Mouse (Mus musculus) neural tube, embryonic 10.5 days (tissue): ENCODE results near the gene Aldh3b1.
A peak's percentile ranks its signal among the peaks of the same experiment; 100 is the strongest.

Experiments
- DNase-seq: peaks from one replicate; pipeline ENCODE4 v3.0.0-alpha.2; 2017; ENCODE audit warnings: low spot score; ENCODE audit errors: extremely low spot score

The Aldh3b1 gene

DNA sequence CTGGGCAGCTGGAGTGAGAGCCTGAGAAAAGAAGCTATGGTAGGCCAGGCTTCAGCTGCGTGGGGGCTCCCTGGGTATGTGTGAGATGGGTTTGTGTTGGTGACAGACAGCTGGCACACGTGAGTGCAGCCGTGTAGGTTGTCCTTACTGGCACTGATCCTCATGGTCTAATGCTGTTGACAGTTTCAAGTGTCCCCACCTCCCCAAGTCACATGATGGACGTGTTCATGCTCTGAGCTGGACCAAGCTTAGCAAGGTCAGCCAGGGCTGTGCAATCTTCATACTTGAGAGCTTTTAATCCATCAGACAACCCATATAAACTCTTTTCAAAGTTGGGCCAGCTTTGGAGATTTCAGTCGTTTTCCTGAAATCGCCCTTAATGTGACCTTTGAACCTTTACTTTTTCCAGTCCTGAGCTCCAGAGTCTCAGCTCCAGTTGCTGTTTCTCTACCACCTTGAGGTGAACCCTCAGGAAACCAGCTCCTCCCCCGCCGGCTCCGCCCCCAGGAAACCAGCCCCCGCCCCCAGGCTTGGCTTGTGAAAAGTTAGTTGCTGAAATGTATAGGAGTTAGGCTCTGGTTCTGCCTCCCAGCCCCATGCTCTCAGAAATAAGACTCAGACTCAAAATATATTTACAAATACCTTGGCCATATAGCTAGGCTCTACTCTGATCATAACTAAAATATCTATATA is 16.4 kb upstream of the Aldh3b1 start:
- no peak for DNase-seq

DNA sequence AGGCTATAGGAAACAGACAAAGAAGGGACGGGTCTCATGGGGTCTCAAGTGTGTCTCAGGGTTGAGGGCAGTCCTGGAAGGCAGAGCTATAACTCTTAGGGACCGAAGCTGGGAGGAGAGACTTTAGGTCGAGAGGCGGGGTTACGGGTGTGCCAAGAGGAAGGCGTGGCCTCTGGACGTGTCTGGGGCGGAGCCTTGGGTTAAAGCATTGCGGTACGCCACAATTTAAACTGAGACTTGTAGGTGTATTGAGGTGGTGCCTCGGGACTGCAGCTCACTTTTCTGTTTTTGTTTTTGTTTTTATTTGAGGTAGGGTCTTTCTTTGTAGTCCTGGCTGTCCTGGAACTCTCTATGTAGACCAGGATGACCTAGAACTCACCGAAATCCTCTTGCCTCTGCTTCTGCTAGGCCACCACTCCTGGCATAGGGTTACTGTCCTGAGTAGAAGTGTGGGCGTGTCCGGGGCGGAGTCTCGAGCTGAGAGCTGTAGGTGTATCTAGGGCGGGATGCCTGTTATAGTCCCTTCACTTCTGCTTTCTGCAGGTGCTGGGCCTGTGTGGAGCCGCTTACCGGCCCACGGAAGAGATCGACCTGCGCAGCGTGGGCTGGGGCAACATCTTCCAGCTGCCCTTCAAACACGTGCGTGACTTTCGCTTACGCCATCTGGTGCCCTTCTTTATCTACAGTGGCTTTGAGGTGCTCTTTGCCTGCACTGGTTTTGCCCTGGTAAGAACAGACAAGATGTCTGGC is 13.6 kb upstream of the Aldh3b1 start:
- DNase-seq: no peak

DNA sequence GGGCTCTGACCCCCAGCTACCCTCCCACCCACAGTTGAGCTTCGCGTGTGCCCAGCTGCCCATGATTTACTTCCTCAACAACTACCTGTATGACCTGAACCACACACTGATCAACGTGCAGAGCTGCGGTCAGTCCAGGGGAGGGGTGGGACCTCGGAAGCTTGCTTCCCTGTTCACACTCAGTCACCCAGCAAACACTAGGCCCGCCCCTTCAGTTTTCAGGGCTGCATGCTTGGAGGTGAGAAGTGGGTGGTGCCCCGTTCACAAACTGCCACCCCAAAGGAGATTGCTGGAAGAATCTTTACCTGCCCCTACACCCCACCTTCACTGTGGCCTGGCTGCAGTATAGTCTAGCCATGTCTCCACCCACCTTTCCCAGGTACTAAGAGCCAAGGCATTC is 12.7 kb upstream of the Aldh3b1 start:
- no peak for DNase-seq

DNA sequence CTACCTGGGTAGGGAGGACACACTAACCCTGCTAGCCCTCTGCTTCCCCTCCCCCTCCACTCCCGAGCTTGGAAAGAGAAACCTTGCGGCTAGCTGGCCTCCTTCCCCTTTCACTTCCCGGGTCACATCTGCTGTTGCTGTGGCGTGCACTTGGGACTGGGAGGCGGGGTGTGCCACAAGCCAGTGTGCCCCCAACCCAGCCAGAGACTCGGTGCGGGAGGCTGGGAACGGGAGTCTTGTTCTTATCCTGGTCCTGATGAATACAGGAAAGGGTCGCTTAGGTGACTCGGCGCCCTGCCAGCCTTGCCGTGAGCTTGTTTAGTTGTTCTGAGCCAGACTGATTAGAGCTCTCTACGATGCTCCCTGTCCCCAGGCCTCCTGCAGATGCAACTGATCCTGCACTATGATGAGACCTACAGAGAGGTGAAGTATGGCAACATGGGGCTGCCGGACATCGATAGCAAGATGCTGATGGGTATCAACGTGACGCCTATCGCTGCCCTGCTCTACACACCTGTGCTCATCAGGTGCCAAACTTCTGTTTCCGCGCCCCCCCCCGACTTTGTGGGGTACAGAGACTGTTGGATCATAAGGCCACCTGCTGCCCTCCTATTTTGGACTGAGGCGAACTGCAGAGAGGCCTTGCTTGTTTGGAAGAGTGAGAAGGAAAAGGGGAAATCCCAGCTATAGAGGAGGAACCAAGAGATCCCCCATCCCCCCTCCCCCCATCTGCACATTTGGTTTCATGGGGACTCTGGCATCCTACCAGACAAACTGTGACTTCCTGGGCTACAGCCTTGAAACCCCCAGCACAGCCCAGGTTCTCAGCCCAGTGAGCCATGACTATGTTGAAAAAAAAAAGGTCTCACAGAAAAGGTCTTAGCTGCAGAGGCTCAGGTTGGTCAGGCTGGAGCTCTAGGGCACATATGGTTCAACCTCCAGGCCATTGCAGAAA is 6.6 kb upstream of the Aldh3b1 start:
- peak; percentile 55 for DNase-seq

DNA sequence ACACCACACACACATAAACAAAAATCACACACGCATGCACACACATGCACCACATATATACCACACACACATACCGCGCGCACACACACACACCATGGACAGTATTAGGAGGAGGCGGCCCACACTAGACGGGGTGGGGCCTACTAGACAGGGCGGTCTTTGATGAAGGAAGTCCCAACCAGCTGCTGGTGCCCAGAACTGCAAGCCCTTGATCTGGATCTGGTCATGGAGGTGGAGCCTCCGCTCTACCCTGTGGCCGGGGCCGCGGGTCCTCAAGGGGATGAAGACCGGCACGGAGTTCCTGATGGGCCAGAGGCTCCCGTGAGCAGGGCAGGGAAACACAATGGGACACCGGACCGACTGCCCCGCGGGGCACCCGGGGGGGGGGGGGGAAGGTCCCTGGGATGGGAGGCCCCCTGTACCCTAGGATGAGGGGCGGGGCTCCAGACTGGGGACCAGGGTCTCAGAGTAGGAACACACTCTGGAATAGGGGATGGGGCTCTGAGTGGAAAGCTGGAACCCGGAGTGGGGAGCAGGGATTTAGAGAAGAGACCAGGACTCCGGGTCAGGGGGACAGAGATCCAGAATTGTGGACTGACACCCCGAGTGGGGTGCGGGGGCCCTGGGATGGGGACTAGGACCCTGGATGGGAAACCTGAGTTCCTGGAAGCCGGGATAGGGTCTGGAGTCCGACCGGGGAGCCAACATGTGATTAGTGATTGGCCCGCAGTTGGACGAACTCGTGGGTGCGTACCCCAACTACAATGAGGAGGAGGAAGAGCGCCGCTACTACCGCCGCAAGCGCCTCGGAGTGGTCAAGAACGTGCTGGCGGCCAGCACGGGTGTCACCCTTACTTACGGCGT is 5.7 kb upstream of the Aldh3b1 start, which contains the start of gene Unc93b1:
Gene Unc93b1 (plus strand): TSS at position 155 of the 864 bp plus-strand sequence.
- peak; percentile 55 for DNase-seq

DNA sequence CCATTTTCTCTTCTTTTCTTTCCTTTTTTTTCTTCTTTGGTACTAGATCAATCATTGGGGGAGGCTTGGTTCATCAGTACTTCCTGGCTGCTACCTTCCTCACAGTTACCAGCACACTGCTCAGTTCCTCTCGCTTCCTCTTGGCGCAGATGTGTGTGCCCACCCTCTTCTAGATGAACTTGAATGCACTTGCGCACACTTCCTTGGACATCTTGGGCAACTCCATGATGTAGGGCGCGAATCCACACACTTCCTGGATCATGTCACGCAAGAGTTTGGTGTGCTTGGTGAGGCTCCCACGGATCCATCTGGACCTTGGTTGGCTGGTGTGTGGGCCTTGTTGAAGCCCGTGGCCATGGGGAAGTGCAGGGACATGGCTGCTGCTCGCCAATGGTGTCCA is 2.1 kb upstream of the Aldh3b1 start:
- no peak for DNase-seq

DNA sequence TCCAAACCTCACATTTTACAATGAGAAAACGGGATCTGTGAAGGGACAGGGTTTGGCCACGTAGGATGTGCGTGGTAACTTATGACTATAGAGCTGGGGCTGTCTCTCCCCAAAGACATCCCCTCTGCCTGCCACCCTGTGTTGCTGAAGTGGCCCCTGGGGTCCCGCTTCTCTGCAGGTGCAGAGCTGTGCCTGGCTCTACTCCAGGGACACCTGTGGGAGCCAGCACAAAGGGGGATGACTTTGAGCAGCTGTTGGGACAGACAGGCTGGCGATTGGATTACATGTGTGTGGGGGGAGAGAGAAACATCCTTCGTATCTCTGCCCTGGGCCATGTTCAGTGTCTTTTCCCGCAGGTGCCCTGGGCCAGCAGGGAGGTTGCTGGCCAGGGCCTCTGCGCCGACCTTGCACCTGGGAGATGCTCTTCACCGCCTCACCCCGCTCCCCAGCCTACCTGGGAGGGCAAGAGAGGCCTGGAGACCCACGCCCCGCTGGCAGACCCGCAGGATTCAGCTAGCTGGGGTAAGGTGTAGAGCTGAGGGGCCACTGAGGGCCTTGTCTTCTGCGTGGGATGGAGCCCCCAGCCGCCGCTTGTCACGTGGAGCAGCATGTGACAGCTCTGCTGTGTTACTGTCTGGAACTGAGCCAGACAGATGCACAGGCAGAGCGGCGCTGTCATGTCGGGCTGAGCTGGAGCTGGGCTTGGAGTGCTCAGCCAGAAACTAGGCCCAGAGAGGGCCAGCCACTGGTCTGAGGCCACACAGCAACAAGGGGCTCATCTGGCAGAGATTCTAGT is 852 bp upstream of the Aldh3b1 start:
- DNase-seq: no peak

DNA sequence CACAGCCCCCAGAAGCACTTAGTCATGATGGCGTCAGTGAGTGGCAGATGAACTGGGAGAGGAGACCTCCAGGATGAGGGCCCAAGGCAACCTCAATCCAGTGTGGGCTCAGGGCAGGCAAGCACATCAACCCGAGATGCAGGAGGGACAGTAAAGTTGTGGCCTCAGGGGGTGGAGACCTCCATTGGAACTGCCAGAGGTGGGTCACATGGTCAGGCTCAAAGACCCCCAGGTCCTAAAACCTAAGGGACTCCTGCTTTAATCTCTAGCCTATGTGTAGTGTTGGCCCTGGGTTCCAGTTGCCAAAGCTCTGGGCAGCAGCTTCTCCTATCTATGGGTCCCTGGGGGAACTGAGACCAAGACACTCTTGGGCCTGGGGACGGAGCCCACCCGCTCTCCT is 829 bp downstream of the Aldh3b1 start:
- no peak for DNase-seq

DNA sequence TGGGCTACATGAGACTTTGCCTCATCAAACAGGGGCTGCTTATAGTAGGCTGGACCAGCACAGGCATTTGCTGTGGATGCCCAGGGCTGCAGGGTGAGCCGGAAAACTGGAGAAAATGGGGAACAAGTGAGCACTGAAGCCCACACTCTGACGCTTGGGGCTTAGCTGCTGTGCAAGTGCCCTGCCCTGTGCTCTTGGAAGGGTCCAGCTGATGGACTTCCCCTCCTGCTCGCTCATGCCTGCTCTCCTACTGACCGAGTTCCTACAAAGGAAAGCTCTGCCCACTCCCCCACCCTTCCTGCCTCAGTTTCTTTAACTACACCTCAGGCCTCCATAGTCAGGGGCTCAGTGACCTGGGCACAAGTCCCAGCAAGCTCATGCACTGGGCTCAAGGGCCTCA is 1.6 kb downstream of the Aldh3b1 start:
- no peak for DNase-seq

DNA sequence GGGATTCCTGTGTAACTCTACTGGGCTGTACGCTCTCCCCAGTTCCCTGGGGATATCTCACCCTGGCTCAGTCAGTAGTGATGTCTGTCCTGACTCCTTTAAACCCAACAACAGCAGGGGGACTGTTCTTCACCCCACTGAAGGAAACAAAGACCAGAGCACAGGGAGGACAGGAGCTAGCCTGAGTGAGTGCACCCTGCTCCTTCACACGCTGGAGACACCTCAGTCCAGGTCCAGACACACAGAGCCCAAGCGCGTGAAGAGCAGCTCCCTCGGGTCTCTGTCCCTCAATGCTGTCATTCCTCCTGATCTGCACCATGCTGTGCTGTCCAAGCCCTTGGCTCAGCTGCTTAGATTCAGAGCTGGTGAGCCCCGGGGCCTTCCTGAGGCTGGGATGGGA is 2.9 kb downstream of the Aldh3b1 start:
- DNase-seq: no peak

DNA sequence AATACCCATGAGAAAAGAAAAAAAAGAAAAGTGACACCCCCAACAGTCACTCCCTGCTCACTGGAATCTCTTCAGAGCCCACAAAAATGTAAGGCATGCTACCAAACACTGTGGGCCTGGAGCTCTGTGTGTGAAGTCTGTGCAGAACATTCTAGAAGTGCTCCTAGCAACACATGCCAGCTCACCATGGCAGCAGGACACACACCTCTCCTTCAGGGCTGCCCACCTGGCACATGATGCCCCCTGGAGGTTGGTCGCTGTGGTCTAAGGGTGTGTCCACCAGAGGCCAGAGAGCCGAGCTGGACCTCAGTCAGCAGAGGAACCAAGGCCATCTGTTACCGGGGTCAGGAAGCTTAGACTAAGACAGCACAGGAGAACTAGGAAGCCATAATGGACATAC is 3.3 kb downstream of the Aldh3b1 start:
- no peak for DNase-seq

DNA sequence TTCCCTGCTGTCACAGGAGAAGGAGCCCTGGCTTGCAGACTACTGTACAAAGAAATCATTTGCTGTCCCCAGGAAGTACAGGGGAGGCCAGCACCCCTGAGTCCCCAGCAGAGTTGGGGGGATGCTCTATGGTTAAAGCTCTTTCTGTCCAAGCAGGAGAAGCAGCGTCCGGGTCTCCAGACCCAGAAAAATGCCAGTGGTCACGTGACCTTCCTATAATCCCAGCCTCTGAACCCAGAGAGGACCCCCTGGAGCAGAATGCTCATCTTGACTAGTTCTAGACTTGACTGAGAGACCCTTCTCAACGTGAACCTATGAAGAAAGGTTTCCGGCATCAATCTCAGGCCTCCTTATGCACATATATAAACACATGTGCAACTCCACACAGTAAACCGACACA is 3.7 kb downstream of the Aldh3b1 start:
- no peak for DNase-seq

DNA sequence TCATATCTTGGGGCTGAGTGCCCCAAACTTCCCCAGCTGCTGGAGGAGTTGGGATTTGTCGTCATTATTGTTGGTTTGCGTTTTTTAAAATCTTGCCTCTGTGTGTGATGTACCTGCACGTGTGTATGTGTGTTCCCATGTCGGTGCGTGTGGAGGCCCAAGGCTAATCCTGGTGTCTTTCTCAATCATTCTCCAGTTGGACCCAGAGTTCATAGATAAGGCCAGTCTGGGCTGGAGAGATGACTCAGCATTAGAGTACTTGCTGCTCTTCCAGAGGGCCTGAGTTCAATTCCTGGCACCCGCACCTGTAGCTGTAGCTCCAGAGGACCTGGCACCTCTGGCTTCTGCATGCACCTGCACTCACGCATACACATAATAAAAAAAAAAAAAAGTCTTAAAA is 4.7 kb downstream of the Aldh3b1 start:
- no peak for DNase-seq

DNA sequence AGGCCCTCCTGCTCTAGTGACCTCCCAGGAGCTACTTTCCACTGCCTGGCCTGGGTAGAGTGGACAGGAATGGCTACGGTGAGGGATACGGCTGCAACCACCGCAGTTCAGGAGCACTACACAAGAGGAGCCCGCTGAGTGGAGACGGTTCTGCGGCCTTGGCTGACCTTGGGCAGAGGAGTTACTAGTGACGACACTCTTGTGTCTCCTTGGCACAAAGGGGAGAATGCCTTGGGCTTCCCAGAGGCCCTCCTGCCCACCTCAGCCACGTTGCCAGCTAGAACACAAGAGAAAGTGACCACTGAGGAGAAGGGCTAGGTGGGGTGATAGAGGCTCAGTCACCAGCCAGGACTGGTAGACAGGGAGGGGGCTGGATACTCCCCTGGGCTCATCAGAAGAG is 5.4 kb downstream of the Aldh3b1 start:
- DNase-seq: no peak

DNA sequence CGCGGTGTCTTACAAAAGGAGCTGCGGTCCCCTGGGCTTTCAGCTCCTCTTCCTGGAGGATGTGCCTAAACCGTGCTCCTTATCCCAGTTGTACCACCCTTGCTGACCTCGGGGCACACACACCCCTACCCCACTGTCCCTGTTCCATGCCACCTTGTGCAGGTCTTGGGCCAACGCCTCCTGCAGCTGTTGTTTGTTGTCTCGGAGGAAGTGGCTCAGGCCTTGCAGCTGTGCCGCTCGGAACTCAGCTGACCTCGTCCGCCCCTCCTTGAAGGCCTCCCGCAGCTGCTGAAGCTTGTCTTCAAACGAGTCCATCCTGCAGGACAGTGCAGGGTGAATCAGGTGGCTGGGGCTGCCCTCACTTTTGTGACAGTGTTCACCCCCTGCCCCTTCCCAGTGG is 6.0 kb downstream of the Aldh3b1 start:
- no peak for DNase-seq

DNA sequence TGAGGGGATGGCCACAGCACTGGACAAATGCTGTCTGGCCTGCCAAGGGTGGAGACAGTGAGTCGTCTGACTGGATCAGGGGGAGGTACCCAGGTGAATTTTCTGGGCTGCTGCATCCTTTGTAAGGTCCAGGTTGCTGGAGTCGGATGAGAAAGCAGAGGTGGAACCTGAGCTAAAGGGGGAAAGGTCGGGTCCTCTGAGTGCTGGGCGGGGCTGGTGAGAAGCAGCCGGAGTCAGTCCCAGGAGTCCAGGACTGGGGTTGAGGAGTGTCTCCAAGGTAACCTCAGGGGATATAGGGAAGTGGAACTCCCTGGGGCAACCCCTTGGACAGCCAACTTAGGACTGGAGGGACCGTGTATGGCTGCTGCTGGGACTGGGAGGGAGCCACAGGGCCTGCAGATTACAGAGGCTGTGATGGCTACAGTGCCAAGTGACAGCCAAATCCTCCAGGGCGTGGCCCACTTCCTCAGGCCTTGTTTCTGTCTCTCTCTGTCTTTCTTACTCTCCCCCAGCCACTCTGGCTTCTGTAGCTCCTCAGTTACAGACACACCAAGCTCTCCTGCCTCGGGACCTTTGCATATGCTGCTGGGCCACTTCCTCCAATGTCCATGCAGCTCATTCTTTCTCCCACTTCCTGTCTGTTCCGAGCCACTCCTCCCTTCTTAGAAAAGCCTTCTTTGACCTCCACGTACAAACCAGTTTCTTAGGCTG is 6.8 kb downstream of the Aldh3b1 start:
- no peak for DNase-seq

DNA sequence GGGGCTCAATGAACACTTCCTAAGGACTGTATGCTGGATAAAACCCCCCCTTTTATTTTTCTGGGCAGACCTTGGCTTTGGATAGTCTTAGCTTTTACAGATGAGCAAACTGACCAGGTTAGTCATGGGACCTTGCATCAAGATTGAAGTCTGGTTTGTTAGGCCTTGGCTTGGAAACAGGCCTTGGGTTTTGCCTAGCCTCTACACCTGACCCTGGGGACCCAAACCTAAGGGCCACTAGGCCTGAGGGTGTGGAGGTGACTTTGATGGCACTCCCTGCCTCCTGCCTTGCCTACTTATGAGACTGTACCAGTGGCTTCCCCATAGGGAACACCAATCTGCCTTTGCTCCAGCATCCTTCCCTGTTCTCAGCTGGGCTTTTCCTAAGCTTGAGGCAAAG is 9.7 kb downstream of the Aldh3b1 start:
- DNase-seq: no peak

DNA sequence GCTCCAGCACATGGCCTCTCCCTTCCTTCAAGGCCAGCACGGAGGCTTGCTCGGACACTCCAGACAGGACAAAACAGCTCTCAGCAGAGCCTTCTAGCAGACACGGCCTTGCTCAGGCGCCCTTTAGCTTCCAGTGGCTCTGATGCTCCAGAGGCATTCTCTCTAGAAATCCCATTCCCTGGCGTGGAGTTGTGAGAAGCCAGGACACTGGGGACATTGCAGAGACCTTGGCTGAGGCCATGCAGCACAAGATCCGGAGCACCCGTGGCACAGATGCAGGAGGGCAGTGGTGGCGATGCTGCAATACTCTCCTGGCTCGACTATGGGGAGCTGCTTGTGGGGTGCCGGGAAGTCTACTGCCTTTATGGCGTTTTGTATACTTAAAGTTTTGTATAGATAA is 12.9 kb downstream of the Aldh3b1 start:
- no peak for DNase-seq

DNA sequence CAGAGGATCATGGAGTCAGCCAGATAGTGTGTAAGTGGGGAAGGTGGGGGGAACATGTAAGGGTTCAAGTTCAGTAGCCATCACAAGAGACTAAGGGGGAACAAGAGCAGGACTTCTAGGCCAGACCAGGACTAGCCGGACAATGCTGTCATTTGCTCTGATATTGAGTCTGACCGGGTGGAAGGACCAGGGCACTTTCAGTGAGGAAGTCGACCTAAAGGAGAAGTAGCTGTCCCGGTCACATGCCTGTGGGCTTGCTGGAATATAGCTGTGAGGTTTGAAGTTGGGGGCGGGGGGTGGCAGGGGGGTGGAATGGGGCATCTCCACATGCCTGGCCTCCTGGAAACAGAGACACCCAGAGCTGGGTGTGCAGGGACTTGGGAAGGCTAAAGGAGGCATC is 15.1 kb downstream of the Aldh3b1 start:
- no peak for DNase-seq

DNA sequence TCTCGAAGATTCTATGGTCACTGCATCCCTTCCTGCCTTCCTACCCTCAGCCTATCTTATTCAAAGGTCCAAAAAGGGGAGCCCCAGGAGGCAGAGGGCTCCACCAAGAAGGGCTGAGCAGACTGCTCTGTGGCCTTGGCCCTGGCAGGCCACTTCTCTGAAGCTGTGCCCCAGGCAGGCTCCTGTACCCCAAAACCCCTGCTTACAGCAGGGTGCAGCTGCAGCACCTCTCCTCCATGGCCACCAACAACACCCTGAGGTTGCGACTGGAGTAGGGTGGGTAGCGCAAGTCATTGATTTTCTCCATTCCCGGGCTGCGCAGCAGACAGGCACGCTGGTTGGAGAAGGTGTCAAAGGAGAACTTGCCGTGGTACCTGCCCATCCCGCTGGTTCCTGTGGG is 15.9 kb downstream of the Aldh3b1 start:
- DNase-seq: no peak
